Mouse (Mus musculus): ENCODE measurements at regions not wholly inside any gene's neighbourhood (a gene's known extent, or its start where the extent isn't known, plus 50 kb on each side); places are given as distances from the start of the nearest gene placed in this dataset.
A peak's percentile ranks its signal among the peaks of the same experiment; 100 is the strongest.

- Histone ChIP-seq H3K27me3 (replicated peaks; ENCODE audit: insufficient read depth, low read length) (no peaks in the 10 kb centered on the region), H3K9me3 (ENCODE audit: low read length) (no peaks in the 10 kb centered on the region), H3K9ac (replicated peaks; ENCODE audit: low read depth) (no peak overlapping the region), H3K4me1 (ENCODE audit: insufficient read depth, low read depth, low read length) (no peaks in the 10 kb centered on the region), H3K4me3 (ENCODE audit: low read depth, low read length) (no peak overlapping the region), H3K27ac (ENCODE audit: low read length) (no peak overlapping the region), H3K4me2 (replicated peaks; ENCODE audit: low read depth, low read length) (no peak overlapping the region), H3K36me3 (ENCODE audit: insufficient read depth, low read length) (no peaks in the 10 kb centered on the region)
- TF ChIP-seq CTCF (IDR thresholded peaks at IDR 0.05): peak; percentile 75
- no peak; the same call in 1 of the 2 replicates for TF ChIP-seq EP300 (IDR thresholded peaks at IDR 0.05)
- WGBS: 15% methylated on average over 2 of the region's 2 CpGs
- ATAC-seq: peak; percentile 75
- peak; percentile 84 for DNase-seq (ENCODE audit: low spot score)
These were observed 62.8 kb upstream of the Las1l start for GRCm38 (mm10) chrX:96019556-96019955.

- no peaks in the 10 kb centered on the region for H3K36me3 ChIP-seq (ENCODE audit: insufficient read depth, low read length)
- ATAC-seq (no peak), DNase-seq (ENCODE audit: low spot score) (no peak)
- H3K4me2 ChIP-seq (replicated peaks; ENCODE audit: low read depth, low read length): no peak overlapping the region
- no peak overlapping the region for H3K9ac ChIP-seq (replicated peaks; ENCODE audit: low read depth)
- H3K27me3 ChIP-seq (replicated peaks; ENCODE audit: insufficient read depth, low read length): no peaks in the 10 kb centered on the region
- 62% methylated on average over 3 of the region's 3 CpGs for WGBS
- H3K27ac ChIP-seq (ENCODE audit: low read length): no peak overlapping the region
- no peak overlapping the region for H3K4me3 ChIP-seq (ENCODE audit: low read depth, low read length)
- H3K9me3 ChIP-seq (ENCODE audit: low read length): no peaks in the 10 kb centered on the region
- no peaks in the 10 kb centered on the region for H3K4me1 ChIP-seq (ENCODE audit: insufficient read depth, low read depth, low read length)
- TF ChIP-seq EP300 (IDR thresholded peaks at IDR 0.05) (no peak), CTCF (IDR thresholded peaks at IDR 0.05) (no peak)
These were observed 63.6 kb upstream of the Las1l start for GRCm38 (mm10) chrX:96020407-96020806.

- H3K9ac ChIP-seq (replicated peaks; ENCODE audit: low read depth): no peak overlapping the region
- ATAC-seq (peak; percentile 61), DNase-seq (ENCODE audit: low spot score) (no peak)
- H3K9me3 ChIP-seq (ENCODE audit: low read length): no peaks in the 10 kb centered on the region
- no peaks in the 10 kb centered on the region for H3K4me1 ChIP-seq (ENCODE audit: insufficient read depth, low read depth, low read length)
- no peak for TF ChIP-seq EP300 (IDR thresholded peaks at IDR 0.05)
- TF ChIP-seq CTCF (IDR thresholded peaks at IDR 0.05): no peak
- H3K27me3 ChIP-seq (replicated peaks; ENCODE audit: insufficient read depth, low read length): no peaks in the 10 kb centered on the region
- H3K4me3 ChIP-seq (ENCODE audit: low read depth, low read length): no peak overlapping the region
- no peak overlapping the region for H3K4me2 ChIP-seq (replicated peaks; ENCODE audit: low read depth, low read length)
- H3K36me3 ChIP-seq (ENCODE audit: insufficient read depth, low read length): no peaks in the 10 kb centered on the region
- WGBS: 57% methylated on average over 3 of the region's 3 CpGs
- H3K27ac ChIP-seq (ENCODE audit: low read length): peak overlapping the region; percentile 71
These were observed 68.6 kb upstream of the Las1l start for GRCm38 (mm10) chrX:96025374-96025773.

DNA sequence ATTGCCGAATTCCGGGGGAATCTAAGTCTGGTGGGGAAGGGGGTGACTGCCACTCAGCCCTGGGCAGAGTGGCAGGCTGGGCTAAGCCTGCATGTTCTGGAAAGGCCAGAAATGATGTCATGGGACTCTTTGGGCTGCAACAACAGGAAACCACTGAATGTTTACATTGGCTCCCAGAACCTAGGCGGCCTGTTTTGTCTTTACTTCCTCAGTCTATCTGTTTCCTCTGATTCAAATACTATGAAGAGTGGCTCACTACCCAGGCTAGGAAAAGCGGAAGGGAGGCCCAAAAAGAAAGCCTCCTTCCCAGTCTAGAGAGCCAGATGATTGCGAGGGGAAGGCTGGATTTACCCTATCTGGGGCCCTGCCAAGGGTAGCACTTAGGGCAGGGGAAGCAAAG, 69.1 kb upstream of the Las1l start:
- Histone ChIP-seq H3K27ac (ENCODE audit: low read length) (peak overlapping the region; percentile 71), H3K27me3 (replicated peaks; ENCODE audit: insufficient read depth, low read length) (no peaks in the 10 kb centered on the region), H3K9me3 (ENCODE audit: low read length) (no peaks in the 10 kb centered on the region), H3K36me3 (ENCODE audit: insufficient read depth, low read length) (no peaks in the 10 kb centered on the region), H3K4me1 (ENCODE audit: insufficient read depth, low read depth, low read length) (no peaks in the 10 kb centered on the region), H3K4me3 (ENCODE audit: low read depth, low read length) (no peak overlapping the region), H3K9ac (replicated peaks; ENCODE audit: low read depth) (no peak overlapping the region), H3K4me2 (replicated peaks; ENCODE audit: low read depth, low read length) (no peak overlapping the region)
- DNase-seq (ENCODE audit: low spot score): peak; percentile 68
- 24% methylated on average over 5 of the region's 5 CpGs for WGBS
- ATAC-seq: peak; percentile 96
- TF ChIP-seq EP300 (IDR thresholded peaks at IDR 0.05): peak; percentile 84
- TF ChIP-seq CTCF (IDR thresholded peaks at IDR 0.05): no peak

- no peak overlapping the region for H3K27ac ChIP-seq (ENCODE audit: low read length)
- 45% methylated on average over 5 of the region's 5 CpGs for WGBS
- DNase-seq (ENCODE audit: low spot score) (peak; percentile 7), ATAC-seq (peak; percentile 11; the same call in 1 of the 2 replicates)
- H3K36me3 ChIP-seq (ENCODE audit: insufficient read depth, low read length): no peaks in the 10 kb centered on the region
- H3K4me2 ChIP-seq (replicated peaks; ENCODE audit: low read depth, low read length): no peak overlapping the region
- H3K9me3 ChIP-seq (ENCODE audit: low read length): no peaks in the 10 kb centered on the region
- H3K27me3 ChIP-seq (replicated peaks; ENCODE audit: insufficient read depth, low read length): no peaks in the 10 kb centered on the region
- no peak overlapping the region for H3K9ac ChIP-seq (replicated peaks; ENCODE audit: low read depth)
- H3K4me3 ChIP-seq (ENCODE audit: low read depth, low read length): no peak overlapping the region
- TF ChIP-seq CTCF (IDR thresholded peaks at IDR 0.05): no peak
- no peak for TF ChIP-seq EP300 (IDR thresholded peaks at IDR 0.05)
- H3K4me1 ChIP-seq (ENCODE audit: insufficient read depth, low read depth, low read length): no peaks in the 10 kb centered on the region
These were observed 64.3 kb upstream of the Msn start for GRCm38 (mm10) chrX:96031591-96031990.

GRCm38 (mm10) chrX:96035307-96035706, 60.5 kb upstream of the Msn start:
- Histone ChIP-seq H3K9me3 (ENCODE audit: low read length) (no peaks in the 10 kb centered on the region), H3K27ac (ENCODE audit: low read length) (no peak overlapping the region), H3K27me3 (replicated peaks; ENCODE audit: insufficient read depth, low read length) (no peaks in the 10 kb centered on the region), H3K9ac (replicated peaks; ENCODE audit: low read depth) (no peak overlapping the region), H3K4me1 (ENCODE audit: insufficient read depth, low read depth, low read length) (no peaks in the 10 kb centered on the region), H3K36me3 (ENCODE audit: insufficient read depth, low read length) (no peaks in the 10 kb centered on the region), H3K4me2 (replicated peaks; ENCODE audit: low read depth, low read length) (no peak overlapping the region), H3K4me3 (ENCODE audit: low read depth, low read length) (no peak overlapping the region)
- DNase-seq (ENCODE audit: low spot score) (no peak), ATAC-seq (no peak)
- TF ChIP-seq EP300 (IDR thresholded peaks at IDR 0.05): no peak
- TF ChIP-seq CTCF (IDR thresholded peaks at IDR 0.05): no peak

GRCm38 (mm10) chrX:96042193-96042592, 53.6 kb upstream of the Msn start:
- H3K36me3 ChIP-seq (ENCODE audit: insufficient read depth, low read length): no peaks in the 10 kb centered on the region
- no peak overlapping the region for H3K9ac ChIP-seq (replicated peaks; ENCODE audit: low read depth)
- ATAC-seq (no peak), DNase-seq (ENCODE audit: low spot score) (no peak)
- no peaks in the 10 kb centered on the region for H3K9me3 ChIP-seq (ENCODE audit: low read length)
- no peak overlapping the region for H3K4me2 ChIP-seq (replicated peaks; ENCODE audit: low read depth, low read length)
- TF ChIP-seq EP300 (IDR thresholded peaks at IDR 0.05) (no peak), CTCF (IDR thresholded peaks at IDR 0.05) (no peak)
- H3K27ac ChIP-seq (ENCODE audit: low read length): no peak overlapping the region
- 40% methylated on average over 3 of the region's 3 CpGs for WGBS
- H3K4me1 ChIP-seq (ENCODE audit: insufficient read depth, low read depth, low read length): no peaks in the 10 kb centered on the region
- no peak overlapping the region for H3K4me3 ChIP-seq (ENCODE audit: low read depth, low read length)
- no peaks in the 10 kb centered on the region; the same call in 1 of the 2 replicates for H3K27me3 ChIP-seq (replicated peaks; ENCODE audit: insufficient read depth, low read length)
